Mouse (Mus musculus): Measurements from ENCODE around the gene Isy1. TPM values are rescaled to one million over a fixed set of nuclear protein-coding genes. Genes with fewer than 3 reads are reported as not detected.

Gene Isy1
- polyA plus RNA-seq, 1 experiment: 44.4 TPM

- peaks cover 18% of the 10 kb centered on the region for H3K79me2 ChIP-seq (ENCODE audit: control insufficient read depth, insufficient read depth)
- H3K27me3 ChIP-seq (ENCODE audit: control insufficient read depth, insufficient read depth, insufficient read length): no peaks in the 10 kb centered on the region
- no peak overlapping the region for H3ac ChIP-seq (ENCODE audit: control insufficient read depth, insufficient read length, low read depth)
- H3K36me3 ChIP-seq (ENCODE audit: control insufficient read depth, insufficient read depth): no peaks in the 10 kb centered on the region
- peaks cover 4% of the 10 kb centered on the region for H3K79me3 ChIP-seq (ENCODE audit: low read depth)
- H3K4me3 ChIP-seq (ENCODE audit: insufficient read depth, poor library complexity, severe bottlenecking): no peak overlapping the region
- TF ChIP-seq MYOG (IDR thresholded peaks at IDR 0.05; ENCODE audit: control insufficient read depth, extremely low read depth, insufficient read length) (no peak), MYOD1 (IDR thresholded peaks at IDR 0.05; ENCODE audit: control insufficient read depth, insufficient read length, low read depth) (no peak), FOSL1 (IDR thresholded peaks at IDR 0.05; ENCODE audit: insufficient read depth, low read length, poor library complexity, severe bottlenecking) (no peak), MAX (IDR thresholded peaks at IDR 0.05) (no peak), CEBPB (IDR thresholded peaks at IDR 0.05; ENCODE audit: low read depth) (no peak), USF1 (IDR thresholded peaks at IDR 0.05; ENCODE audit: low read depth) (no peak), CTCF (IDR thresholded peaks at IDR 0.05; ENCODE audit: control insufficient read depth, insufficient read depth, insufficient read length) (no peak)
Measured at GRCm38 (mm10) chr6:87804886-87805285, 33.7 kb downstream of the Isy1 start.

- TF ChIP-seq MYOD1 (IDR thresholded peaks at IDR 0.05; ENCODE audit: control insufficient read depth, insufficient read length, low read depth) (no peak), CTCF (IDR thresholded peaks at IDR 0.05; ENCODE audit: control insufficient read depth, insufficient read depth, insufficient read length) (no peak), CEBPB (IDR thresholded peaks at IDR 0.05; ENCODE audit: low read depth) (no peak), MAX (IDR thresholded peaks at IDR 0.05) (no peak), FOSL1 (IDR thresholded peaks at IDR 0.05; ENCODE audit: insufficient read depth, low read length, poor library complexity, severe bottlenecking) (no peak), MYOG (IDR thresholded peaks at IDR 0.05; ENCODE audit: control insufficient read depth, extremely low read depth, insufficient read length) (no peak), USF1 (IDR thresholded peaks at IDR 0.05; ENCODE audit: low read depth) (no peak)
- no peaks in the 10 kb centered on the region for H3K36me3 ChIP-seq (ENCODE audit: control insufficient read depth, insufficient read depth)
- H3K4me3 ChIP-seq (ENCODE audit: insufficient read depth, poor library complexity, severe bottlenecking): no peak overlapping the region
- no peak overlapping the region for H3ac ChIP-seq (ENCODE audit: control insufficient read depth, insufficient read length, low read depth)
- H3K27me3 ChIP-seq (ENCODE audit: control insufficient read depth, insufficient read depth, insufficient read length): no peaks in the 10 kb centered on the region
- H3K79me2 ChIP-seq (ENCODE audit: control insufficient read depth, insufficient read depth): peaks cover 10% of the 10 kb centered on the region
- H3K79me3 ChIP-seq (ENCODE audit: low read depth): peaks cover 1% of the 10 kb centered on the region
Measured at GRCm38 (mm10) chr6:87804036-87804435, 34.6 kb downstream of the Isy1 start.

- Histone ChIP-seq H3K27me3 (ENCODE audit: control insufficient read depth, insufficient read depth, insufficient read length) (no peaks in the 10 kb centered on the region), H3K4me3 (ENCODE audit: insufficient read depth, poor library complexity, severe bottlenecking) (no peak overlapping the region), H3K79me2 (ENCODE audit: control insufficient read depth, insufficient read depth) (no peaks in the 10 kb centered on the region), H3K36me3 (ENCODE audit: control insufficient read depth, insufficient read depth) (no peaks in the 10 kb centered on the region), H3K79me3 (ENCODE audit: low read depth) (no peaks in the 10 kb centered on the region), H3ac (ENCODE audit: control insufficient read depth, insufficient read length, low read depth) (no peak overlapping the region)
- TF ChIP-seq CTCF (IDR thresholded peaks at IDR 0.05; ENCODE audit: control insufficient read depth, insufficient read depth, insufficient read length) (no peak), USF1 (IDR thresholded peaks at IDR 0.05; ENCODE audit: low read depth) (no peak), MYOD1 (IDR thresholded peaks at IDR 0.05; ENCODE audit: control insufficient read depth, insufficient read length, low read depth) (no peak), MYOG (IDR thresholded peaks at IDR 0.05; ENCODE audit: control insufficient read depth, extremely low read depth, insufficient read length) (no peak)
Measured at GRCm38 (mm10) chr6:87802462-87802861, 36.1 kb downstream of the Isy1 start.

- no peak overlapping the region for H3K4me3 ChIP-seq (ENCODE audit: insufficient read depth, poor library complexity, severe bottlenecking)
- TF ChIP-seq MYOG (IDR thresholded peaks at IDR 0.05; ENCODE audit: control insufficient read depth, extremely low read depth, insufficient read length): no peak
- no peak for TF ChIP-seq MAX (IDR thresholded peaks at IDR 0.05)
- TF ChIP-seq MYOD1 (IDR thresholded peaks at IDR 0.05; ENCODE audit: control insufficient read depth, insufficient read length, low read depth): no peak
- no peak for TF ChIP-seq USF1 (IDR thresholded peaks at IDR 0.05; ENCODE audit: low read depth)
- no peak for TF ChIP-seq CTCF (IDR thresholded peaks at IDR 0.05; ENCODE audit: control insufficient read depth, insufficient read depth, insufficient read length)
- TF ChIP-seq CEBPB (IDR thresholded peaks at IDR 0.05; ENCODE audit: low read depth): no peak
- no peak for TF ChIP-seq FOSL1 (IDR thresholded peaks at IDR 0.05; ENCODE audit: insufficient read depth, low read length, poor library complexity, severe bottlenecking)
- no peaks in the 10 kb centered on the region for H3K79me3 ChIP-seq (ENCODE audit: low read depth)
- H3K79me2 ChIP-seq (ENCODE audit: control insufficient read depth, insufficient read depth): no peaks in the 10 kb centered on the region
- H3ac ChIP-seq (ENCODE audit: control insufficient read depth, insufficient read length, low read depth): no peak overlapping the region
- H3K36me3 ChIP-seq (ENCODE audit: control insufficient read depth, insufficient read depth): no peaks in the 10 kb centered on the region
- H3K27me3 ChIP-seq (ENCODE audit: control insufficient read depth, insufficient read depth, insufficient read length): no peaks in the 10 kb centered on the region
Measured at GRCm38 (mm10) chr6:87799576-87799975, 39.0 kb downstream of the Isy1 start.

GRCm38 (mm10) chr6:87797321-87797720, 41.3 kb downstream of the Isy1 start:
- no peak for TF ChIP-seq MYOD1 (IDR thresholded peaks at IDR 0.05; ENCODE audit: control insufficient read depth, insufficient read length, low read depth)
- TF ChIP-seq USF1 (IDR thresholded peaks at IDR 0.05; ENCODE audit: low read depth): no peak
- TF ChIP-seq CTCF (IDR thresholded peaks at IDR 0.05; ENCODE audit: control insufficient read depth, insufficient read depth, insufficient read length): no peak
- no peak for TF ChIP-seq MAX (IDR thresholded peaks at IDR 0.05)
- TF ChIP-seq CEBPB (IDR thresholded peaks at IDR 0.05; ENCODE audit: low read depth): no peak
- TF ChIP-seq MYOG (IDR thresholded peaks at IDR 0.05; ENCODE audit: control insufficient read depth, extremely low read depth, insufficient read length): no peak
- TF ChIP-seq FOSL1 (IDR thresholded peaks at IDR 0.05; ENCODE audit: insufficient read depth, low read length, poor library complexity, severe bottlenecking): no peak
- H3K36me3 ChIP-seq (ENCODE audit: control insufficient read depth, insufficient read depth): no peaks in the 10 kb centered on the region
- no peaks in the 10 kb centered on the region for H3K27me3 ChIP-seq (ENCODE audit: control insufficient read depth, insufficient read depth, insufficient read length)
- H3ac ChIP-seq (ENCODE audit: control insufficient read depth, insufficient read length, low read depth): no peak overlapping the region
- H3K79me2 ChIP-seq (ENCODE audit: control insufficient read depth, insufficient read depth): no peaks in the 10 kb centered on the region
- no peaks in the 10 kb centered on the region for H3K79me3 ChIP-seq (ENCODE audit: low read depth)
- no peak overlapping the region for H3K4me3 ChIP-seq (ENCODE audit: insufficient read depth, poor library complexity, severe bottlenecking)
